34 mouse cellular contexts compared by ENCODE assay signal in the genomic region with DNA sequence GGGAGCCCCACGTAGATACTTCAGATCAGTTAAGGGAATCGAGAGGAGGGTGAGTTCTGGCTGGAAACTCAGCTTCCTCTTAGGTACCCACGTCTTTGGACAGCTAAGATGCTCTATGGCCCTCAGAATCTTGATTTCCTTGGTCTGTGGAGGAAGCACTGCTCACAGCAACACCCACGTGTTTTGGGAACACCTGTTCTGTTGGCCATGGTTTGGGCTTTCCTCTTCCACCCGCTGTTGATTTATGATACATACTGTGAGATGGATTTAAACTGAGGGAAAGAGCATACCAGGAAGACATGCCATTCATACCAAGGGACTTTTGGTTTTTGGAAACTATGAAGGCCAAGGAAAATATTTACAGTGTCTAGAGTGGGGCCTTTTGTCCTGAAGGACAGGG. TPM values are rescaled to one million over a fixed set of nuclear protein-coding genes. Genes with fewer than 3 reads are reported as not detected.
A peak's percentile ranks its signal among the peaks of the same experiment; 100 is the strongest.
DNase-seq lines count a peak whose midpoint lies in the region; ATAC-seq lines count a peak whose summit lies in the region.
"Had no signal": no experiment of that assay in that cellular context is flagged by ENCODE, and none has a peak within 500 bp of the region (broad histone marks: within the 10 kb centered on the region; RNA-seq: fewer than 3 reads in every experiment).

No protein-coding gene starts in this region.

- no peaks in the 10 kb centered on the region for H3K36me3 ChIP-seq in limb, embryonic 12.5 days
- H3K36me3 ChIP-seq: embryonic facial prominence, embryonic 12.5 days; forebrain, embryonic 10.5 days; forebrain, embryonic 15.5 days; heart, embryonic 12.5 days; hindbrain, embryonic 15.5 days; lung, embryonic 15.5 days; neural tube, embryonic 12.5 days had no signal

- ATAC-seq in cerebellum, adult (ENCODE audit: insufficient number of reproducible peaks, low FRiP score, low TSS enrichment), result peak; percentile 50
- ATAC-seq in limb, embryonic 12.5 days (ENCODE audit: insufficient number of reproducible peaks, insufficient read depth, low FRiP score, low TSS enrichment, low read depth), result no peak
- no peak for ATAC-seq in megakaryocyte progenitor cell, adult 5-6 weeks (replicated peaks; ENCODE audit: poor library complexity)
- ATAC-seq: forebrain, embryonic 15.5 days; inflammation-experienced regulatory T-cells, adult 6 months; midbrain, embryonic 16.5 days had no signal

- no peak overlapping the region; the same call in 1 of the 2 replicates for H3K9ac ChIP-seq in limb, embryonic 12.5 days (replicated peaks)
- H3K9ac ChIP-seq: embryonic facial prominence, embryonic 12.5 days; forebrain, embryonic 15.5 days; heart, embryonic 12.5 days; hindbrain, embryonic 15.5 days; lung, embryonic 15.5 days; neural tube, embryonic 12.5 days had no signal

- no peak for DNase-seq in cerebellum, adult 8-10 months
- DNase-seq in cerebellum, postnatal 36 days, result peak; percentile 30 to 34
- DNase-seq in cerebellum, adult 11 months, result no peak
- peak; percentile 60 for DNase-seq in NIH3T3 (ENCODE audit: low read depth)
- no peak for DNase-seq in embryo, embryonic 10 days (ENCODE audit: low spot score)
- DNase-seq: adrenal gland, postnatal 25 days; kidney, adult 11 months; kidney, postnatal 25 days; right cerebral cortex, postnatal 4 days; thymus, adult 18-20 months; thymus, postnatal 36 days had no signal

- WGBS in limb, embryonic 12.5 days, result 76% methylated on average over 5 of the region's 5 CpGs

- peak overlapping the region; percentile 56 for H3K27ac ChIP-seq in limb, embryonic 12.5 days
- H3K27ac ChIP-seq: forebrain, embryonic 10.5 days; forebrain, embryonic 15.5 days; heart, adult 2 months; hindbrain, embryonic 15.5 days; layer of hippocampus, adult 2 months; lung, embryonic 15.5 days; neural tube, embryonic 12.5 days; stomach, postnatal 0 days had no signal

- H3K27me3 ChIP-seq in limb, embryonic 12.5 days, result no peaks in the 10 kb centered on the region
- H3K27me3 ChIP-seq: embryonic facial prominence, embryonic 12.5 days; forebrain, embryonic 15.5 days; hindbrain, embryonic 15.5 days; lung, embryonic 15.5 days; neural tube, embryonic 12.5 days had no signal

- H3K9me3 ChIP-seq in limb, embryonic 12.5 days, result no peaks in the 10 kb centered on the region
- H3K9me3 ChIP-seq: embryonic facial prominence, embryonic 12.5 days; forebrain, embryonic 10.5 days; forebrain, embryonic 15.5 days; heart, embryonic 12.5 days; hindbrain, embryonic 15.5 days; lung, embryonic 15.5 days; neural tube, embryonic 12.5 days had no signal

- H3K4me2 ChIP-seq in limb, embryonic 12.5 days, result no peak overlapping the region
- H3K4me2 ChIP-seq: embryonic facial prominence, embryonic 12.5 days; forebrain, embryonic 15.5 days; heart, embryonic 12.5 days; hindbrain, embryonic 15.5 days; liver, embryonic 11.5 days; lung, embryonic 15.5 days; midbrain, embryonic 11.5 days; neural tube, embryonic 12.5 days had no signal

- H3K4me1 ChIP-seq in limb, embryonic 12.5 days (replicated peaks), result peaks cover 29% of the 10 kb centered on the region
- H3K4me1 ChIP-seq: forebrain, embryonic 15.5 days; hindbrain, embryonic 15.5 days; neural tube, embryonic 12.5 days had no signal

- no peak overlapping the region for H3K4me3 ChIP-seq in limb, embryonic 12.5 days (replicated peaks)
- H3K4me3 ChIP-seq: embryonic facial prominence, embryonic 12.5 days; forebrain, embryonic 10.5 days; forebrain, embryonic 15.5 days; heart, adult 2 months; heart, embryonic 12.5 days; hindbrain, embryonic 15.5 days; layer of hippocampus, adult 2 months; lung, embryonic 15.5 days; neural tube, embryonic 12.5 days had no signal

RNA-seq across cellular contexts. Expression of gene Fam169b, which starts 38.8 kb away (rescaled TPM):
- 1.6 and 1.8 TPM in 2 replicates for polyA plus RNA-seq in limb, embryonic 12.5 days (2016; fragmentation: Nextera tagmentation; extraction: Ambion mirVana)
- 0.20 and 0.94 TPM in 2 replicates for total RNA-seq in megakaryocyte progenitor cell, adult 5-6 weeks (2015)
- total RNA-seq in megakaryocyte progenitor cell, adult 5-6 weeks (2017), result 0.20 and 0.21 TPM in 2 replicates
- total RNA-seq: adrenal gland, postnatal 25 days; MEL had no signal
- polyA plus RNA-seq: forebrain, embryonic 15.5 days had no signal

RNA-seq across cellular contexts. Expression of gene Pgpep1l, which starts 48.4 kb away (rescaled TPM):
- polyA plus RNA-seq in limb, embryonic 12.5 days (2016; fragmentation: Nextera tagmentation; extraction: Ambion mirVana), result not detected in 2 replicates
- total RNA-seq in megakaryocyte progenitor cell, adult 5-6 weeks (2015), result not detected in 2 replicates
- total RNA-seq in megakaryocyte progenitor cell, adult 5-6 weeks (2017), result not detected in 2 replicates
- total RNA-seq: adrenal gland, postnatal 25 days; heart, adult 2 months; hematopoietic stem cell, adult 5-6 weeks; megakaryocyte, adult 5-6 weeks; MEL had no signal
- polyA plus RNA-seq: embryonic facial prominence, embryonic 12.5 days; forebrain, embryonic 10.5 days; forebrain, embryonic 15.5 days; heart, embryonic 12.5 days; hindbrain, embryonic 15.5 days; kidney, embryonic 14.5 days; limb, embryonic 11.5 days; liver, embryonic 11.5 days; liver, embryonic 16.5 days; lung, embryonic 15.5 days; midbrain, embryonic 11.5 days; midbrain, embryonic 16.5 days; neural tube, embryonic 12.5 days; stomach, postnatal 0 days had no signal

Comparison
In these comparisons a context has a peak if more than half of its experiments do, and no peak if none do; other contexts are left out.
1. DNase-seq: peak in cerebellum, postnatal 36 days (2 of 2) and NIH3T3 (single experiment); none in cerebellum, adult 8-10 months (single experiment), cerebellum, adult 11 months (single experiment) and embryo, embryonic 10 days (single experiment).